Mouse (Mus musculus) MEL (cell line): ENCODE data around the gene Gm20388.

Source experiments
- CTCF ChIP-seq, 3 experiments: IDR thresholded peaks in 2 of 3; conservative IDR thresholded peaks in 1 of 3; 2 replicates each; pipeline ENCODE4 v1.5.1; 2011 to 2012; ENCODE audit warnings: low read length in 3 of 3, low read depth in 2 of 3, mild to moderate bottlenecking in 2 of 3, improper control_type of control experiment in 1 of 3, inconsistent platforms in 1 of 3, mixed read lengths in 1 of 3, moderate library complexity in 1 of 3; ENCODE audit not compliant: control insufficient read depth in 1 of 3, insufficient read depth in 1 of 3, poor library complexity in 1 of 3, severe bottlenecking in 1 of 3
- ETS1 ChIP-seq: IDR thresholded peaks from 2 replicates; pipeline ENCODE4 v1.6.1; 2012; ENCODE audit warnings: low read depth, mild to moderate bottlenecking, inconsistent platforms, low read length, improper control_type of control experiment, moderate library complexity
- MAFK ChIP-seq: IDR thresholded peaks from 2 replicates; pipeline ENCODE4 v1.6.1; 2011; ENCODE audit warnings: low read depth, mild to moderate bottlenecking, low read length, improper control_type of control experiment, borderline replicate concordance
- MAX ChIP-seq: IDR thresholded peaks from 2 replicates; pipeline ENCODE4 v1.6.1; 2011; ENCODE audit warnings: low read length, improper control_type of control experiment
- MEF2A ChIP-seq: IDR thresholded peaks from 2 replicates; pipeline ENCODE4 v1.6.1; 2014; ENCODE audit warnings: low read depth, mild to moderate bottlenecking, inconsistent platforms, low read length, improper control_type of control experiment; ENCODE audit not compliant: poor library complexity, insufficient replicate concordance, severe bottlenecking; ENCODE audit errors: extremely low read depth
- USF1 ChIP-seq: IDR thresholded peaks from 2 replicates; pipeline ENCODE4 v1.6.1; 2014; ENCODE audit warnings: low read depth, mild to moderate bottlenecking, inconsistent platforms, low read length, improper control_type of control experiment, moderate library complexity

GRCm38 (mm10) chr8:123668681-123669080 is 3758.0 kb downstream of the Gm20388 start:
- no peak for TF ChIP-seq CTCF (IDR thresholded peaks at IDR 0.05 in 2 of 3, conservative IDR thresholded peaks at IDR 0.05 in 1 of 3; ENCODE audit: control insufficient read depth in 1 of 3, insufficient read depth in 1 of 3, low read depth in 2 of 3, low read length in 3 of 3, poor library complexity in 1 of 3, severe bottlenecking in 1 of 3)
- TF ChIP-seq MAFK = no peak
- no peak for TF ChIP-seq MAX
- TF ChIP-seq USF1 = no peak
- no peak for TF ChIP-seq ETS1
- no peak for TF ChIP-seq MEF2A
